16 mouse cellular contexts compared by ENCODE assay signal in the genomic region with DNA sequence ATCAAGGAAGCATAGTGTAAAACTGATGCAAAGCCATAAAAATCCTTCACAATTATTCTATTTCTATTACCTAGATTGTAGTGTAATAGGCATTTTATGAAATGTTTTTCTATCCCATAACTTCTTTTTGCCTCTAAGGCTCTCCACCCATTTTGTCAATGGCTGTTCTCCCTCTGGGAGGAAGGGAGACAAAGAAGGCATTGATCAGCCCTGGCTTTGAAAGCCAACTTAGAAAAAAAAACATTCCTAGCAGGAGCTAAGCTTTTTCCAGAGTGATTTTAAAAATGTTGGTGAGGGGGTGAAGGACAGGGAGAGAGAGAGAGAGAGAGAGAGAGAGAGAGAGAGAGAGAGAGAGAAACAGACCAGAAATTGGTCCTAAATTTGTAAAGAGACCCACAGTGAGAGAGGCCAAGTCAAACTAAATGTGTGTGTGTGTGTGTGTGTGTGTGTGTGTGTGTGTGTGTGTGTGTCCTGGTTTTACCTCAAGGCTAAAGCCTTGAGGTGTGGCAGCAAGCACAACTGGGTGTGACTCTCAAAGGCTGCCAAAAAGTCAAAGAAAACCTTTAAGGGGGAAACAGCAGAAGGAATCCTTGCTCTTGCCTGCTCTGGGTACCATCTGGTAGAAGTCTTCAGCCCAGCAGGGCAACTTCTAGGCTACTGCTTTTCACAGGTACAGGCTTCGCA.
DNase-seq lines count a peak whose midpoint lies in the region; ATAC-seq and TF ChIP-seq lines count a peak whose summit lies in the region.
"Had no signal": no experiment of that assay in that cellular context is flagged by ENCODE, and none has a peak within 500 bp of the region (broad histone marks: within the 10 kb centered on the region; RNA-seq: fewer than 3 reads in every experiment).

No protein-coding gene starts in this region.

- DNase-seq in forebrain, embryonic 11.5 days (ENCODE audit: low spot score): no peak
- no peak for DNase-seq in midbrain, embryonic 14.5 days
- DNase-seq in fibroblast of lung, adult 2 months (ENCODE audit: low read depth): peak; percentile 54
- DNase-seq in stomach, postnatal 0 days (ENCODE audit: low spot score): peak; percentile 21
- DNase-seq in kidney, adult 18-20 months: no peak
- no peak for DNase-seq in right cerebral cortex, adult 18-20 months
- DNase-seq: adrenal gland, postnatal 14 days; cerebellum, postnatal 14 days; liver; lung, postnatal 10 days; thymus, postnatal 4 days had no signal

- no peaks in the 10 kb centered on the region for H3K4me1 ChIP-seq in forebrain, embryonic 11.5 days (replicated peaks; ENCODE audit: control insufficient read depth, insufficient read depth, low read length)
- peaks cover 4% of the 10 kb centered on the region; the same call in 1 of the 2 replicates for H3K4me1 ChIP-seq in forebrain, embryonic 13.5 days
- H3K4me1 ChIP-seq in midbrain, embryonic 13.5 days (replicated peaks): no peaks in the 10 kb centered on the region
- H3K4me1 ChIP-seq in midbrain, embryonic 14.5 days (ENCODE audit: control insufficient read depth, insufficient read depth, low read length): no peaks in the 10 kb centered on the region; the same call in 1 of the 2 replicates
- no peaks in the 10 kb centered on the region for H3K4me1 ChIP-seq in stomach, postnatal 0 days (replicated peaks; ENCODE audit: control insufficient read depth, insufficient read depth)
- H3K4me1 ChIP-seq: stomach, embryonic 15.5 days had no signal

- no peak overlapping the region for H3K4me3 ChIP-seq in forebrain, embryonic 11.5 days (ENCODE audit: low read depth, low read length)
- H3K4me3 ChIP-seq in forebrain, embryonic 13.5 days: no peak overlapping the region
- no peak overlapping the region for H3K4me3 ChIP-seq in midbrain, embryonic 13.5 days (replicated peaks)
- no peak overlapping the region for H3K4me3 ChIP-seq in midbrain, embryonic 14.5 days (replicated peaks; ENCODE audit: low read depth, low read length)
- no peak overlapping the region for H3K4me3 ChIP-seq in stomach, postnatal 0 days (ENCODE audit: low read depth, low read length)
- H3K4me3 ChIP-seq: stomach, embryonic 15.5 days had no signal

- no peak for TF ChIP-seq CTCF in stomach, postnatal 0 days (IDR thresholded peaks at IDR 0.05; ENCODE audit: low read depth)

- H3K9ac ChIP-seq in forebrain, embryonic 11.5 days (ENCODE audit: low read length): no peak overlapping the region
- H3K9ac ChIP-seq in forebrain, embryonic 13.5 days: no peak overlapping the region
- H3K9ac ChIP-seq in midbrain, embryonic 13.5 days (replicated peaks): no peak overlapping the region
- H3K9ac ChIP-seq in midbrain, embryonic 14.5 days (replicated peaks; ENCODE audit: low read length): no peak overlapping the region
- no peak overlapping the region for H3K9ac ChIP-seq in stomach, postnatal 0 days (ENCODE audit: low read length)
- H3K9ac ChIP-seq: stomach, embryonic 15.5 days had no signal

- H3K36me3 ChIP-seq in forebrain, embryonic 11.5 days (ENCODE audit: control insufficient read depth, insufficient read depth, low read length): no peaks in the 10 kb centered on the region
- H3K36me3 ChIP-seq in forebrain, embryonic 13.5 days (ENCODE audit: poor library complexity, severe bottlenecking): no peaks in the 10 kb centered on the region
- H3K36me3 ChIP-seq in midbrain, embryonic 13.5 days: no peaks in the 10 kb centered on the region
- no peaks in the 10 kb centered on the region for H3K36me3 ChIP-seq in midbrain, embryonic 14.5 days (ENCODE audit: control insufficient read depth, insufficient read depth, low read length)
- no peaks in the 10 kb centered on the region for H3K36me3 ChIP-seq in stomach, postnatal 0 days (ENCODE audit: control insufficient read depth, insufficient read depth, low read length)
- H3K36me3 ChIP-seq: stomach, embryonic 15.5 days had no signal

- H3K9me3 ChIP-seq in forebrain, embryonic 11.5 days (ENCODE audit: control insufficient read depth, low read length): no peaks in the 10 kb centered on the region
- H3K9me3 ChIP-seq in forebrain, embryonic 13.5 days (replicated peaks): no peaks in the 10 kb centered on the region
- H3K9me3 ChIP-seq in midbrain, embryonic 13.5 days: no peaks in the 10 kb centered on the region
- H3K9me3 ChIP-seq in midbrain, embryonic 14.5 days (ENCODE audit: control insufficient read depth, low read length): no peaks in the 10 kb centered on the region
- H3K9me3 ChIP-seq in stomach, postnatal 0 days (ENCODE audit: control insufficient read depth, low read length): no peaks in the 10 kb centered on the region
- H3K9me3 ChIP-seq: stomach, embryonic 15.5 days had no signal

- no peak overlapping the region for H3K4me2 ChIP-seq in forebrain, embryonic 11.5 days (ENCODE audit: low read depth, low read length, severe bottlenecking)
- H3K4me2 ChIP-seq in forebrain, embryonic 13.5 days: no peak overlapping the region
- H3K4me2 ChIP-seq in midbrain, embryonic 13.5 days (replicated peaks): no peak overlapping the region
- H3K4me2 ChIP-seq in midbrain, embryonic 14.5 days (ENCODE audit: low read length): no peak overlapping the region
- no peak overlapping the region for H3K4me2 ChIP-seq in stomach, postnatal 0 days (replicated peaks; ENCODE audit: low read depth)
- H3K4me2 ChIP-seq: stomach, embryonic 15.5 days had no signal

- no CpG with 5 or more reads among the region's 1 CpGs for WGBS in forebrain, embryonic 11.5 days
- 60% methylated on average over 1 of the region's 1 CpGs for WGBS in forebrain, embryonic 13.5 days
- WGBS in midbrain, embryonic 13.5 days: 33% methylated on average over 1 of the region's 1 CpGs
- WGBS in midbrain, embryonic 14.5 days: 92% methylated on average over 1 of the region's 1 CpGs
- WGBS in stomach, postnatal 0 days: 67% methylated on average over 1 of the region's 1 CpGs

- ATAC-seq in forebrain, embryonic 11.5 days (replicated peaks; ENCODE audit: low FRiP score): peak; percentile 13; the same call in 1 of the 2 replicates
- ATAC-seq in forebrain, embryonic 13.5 days: no peak
- 0 out of 2 replicates have a peak, but pooled peaks have one; percentile 4 for ATAC-seq in midbrain, embryonic 13.5 days
- no peak for ATAC-seq in midbrain, embryonic 14.5 days (ENCODE audit: low FRiP score, low TSS enrichment)
- no peak for ATAC-seq in stomach, postnatal 0 days (ENCODE audit: low FRiP score, low TSS enrichment)
- ATAC-seq: inflammation-experienced regulatory T-cells, adult 6 months had no signal

- TF ChIP-seq EP300 in stomach, postnatal 0 days (optimal IDR thresholded peaks at IDR 0.05): no peak

- H3K27me3 ChIP-seq in forebrain, embryonic 11.5 days (ENCODE audit: control insufficient read depth, insufficient read depth, low read length): no peaks in the 10 kb centered on the region
- H3K27me3 ChIP-seq in forebrain, embryonic 13.5 days: no peaks in the 10 kb centered on the region
- H3K27me3 ChIP-seq in midbrain, embryonic 13.5 days: no peaks in the 10 kb centered on the region
- H3K27me3 ChIP-seq in midbrain, embryonic 14.5 days (ENCODE audit: control insufficient read depth, insufficient read depth, low read length): no peaks in the 10 kb centered on the region
- no peaks in the 10 kb centered on the region for H3K27me3 ChIP-seq in stomach, postnatal 0 days (ENCODE audit: control insufficient read depth, insufficient read depth, low read length)
- H3K27me3 ChIP-seq: stomach, embryonic 15.5 days had no signal

- H3K27ac ChIP-seq in forebrain, embryonic 11.5 days (ENCODE audit: low read depth, low read length): no peak overlapping the region
- H3K27ac ChIP-seq in forebrain, embryonic 13.5 days: no peak overlapping the region
- H3K27ac ChIP-seq in midbrain, embryonic 13.5 days: no peak overlapping the region
- H3K27ac ChIP-seq in midbrain, embryonic 14.5 days (replicated peaks; ENCODE audit: low read depth, low read length): no peak overlapping the region
- no peak overlapping the region for H3K27ac ChIP-seq in stomach, postnatal 0 days (replicated peaks)
- H3K27ac ChIP-seq: kidney, postnatal 0 days; stomach, embryonic 15.5 days had no signal

Comparison
In these comparisons a context has a peak if more than half of its experiments do, and no peak if none do; other contexts are left out.
1. ATAC-seq: peak in forebrain, embryonic 11.5 days (single experiment) and midbrain, embryonic 13.5 days (single experiment); none in forebrain, embryonic 13.5 days (single experiment), midbrain, embryonic 14.5 days (single experiment) and stomach, postnatal 0 days (single experiment).
2. DNase-seq: peak in fibroblast of lung, adult 2 months (single experiment) and stomach, postnatal 0 days (single experiment); none in forebrain, embryonic 11.5 days (single experiment), midbrain, embryonic 14.5 days (single experiment), kidney, adult 18-20 months (single experiment) and right cerebral cortex, adult 18-20 months (single experiment).